Mouse (Mus musculus) kidney, postnatal 4 days (tissue): ENCODE measurements around the gene Olfr1040.
"Not testable (repeated sequence)": the region's sequence is repeated elsewhere in the genome, so short reads cannot be mapped to it uniquely, and the experiment has no call there.

Source experiments
- DNase-seq, 2 experiments: peaks; one replicate each; pipeline ENCODE4 v3.0.0; 2021; ENCODE audit warnings: mixed read lengths in 2 of 2

The Olfr1040 gene

DNA sequence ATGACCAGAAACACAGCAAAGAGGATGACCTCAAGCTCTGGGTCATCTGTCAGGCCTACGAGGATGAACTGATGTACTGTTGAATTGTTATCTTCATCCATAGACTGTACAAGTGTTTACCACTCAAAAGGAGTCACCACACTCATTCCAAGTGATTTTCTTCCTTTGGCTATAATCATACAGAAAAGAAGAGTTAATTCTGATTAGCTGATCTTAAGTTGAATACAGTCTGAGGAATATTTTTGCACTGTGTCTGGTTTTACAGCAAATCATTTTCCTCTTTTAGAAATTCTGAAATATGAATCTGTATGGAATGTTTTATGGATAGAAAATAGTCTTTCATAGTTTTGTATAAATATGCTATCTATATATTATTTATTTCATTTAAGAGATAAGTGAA is at the start of gene Olfr1040:
Gene Olfr1040 (minus strand): TSS at position 101 of the 400 bp plus-strand sequence.
- no peak for DNase-seq

DNA sequence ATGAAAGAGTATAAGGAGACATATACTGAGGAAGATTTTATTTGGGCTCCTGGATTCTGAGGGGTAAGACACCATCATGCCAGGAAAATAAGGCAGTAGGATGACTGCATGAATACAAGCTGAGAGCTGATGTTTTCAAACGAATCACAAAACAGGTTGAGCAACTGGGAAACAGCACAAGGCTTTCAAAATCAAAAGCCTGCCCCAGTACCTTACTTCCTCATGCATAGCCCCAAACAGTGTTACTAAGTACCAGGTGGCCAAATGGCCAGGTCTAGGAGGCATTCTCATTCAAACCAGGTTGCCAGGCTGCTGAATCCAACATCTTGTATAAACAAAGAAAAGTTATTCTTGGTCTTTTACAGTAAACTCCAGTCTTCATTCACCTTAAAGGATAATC is 49.3 kb upstream of the Olfr1040 start:
- DNase-seq: no peak

DNA sequence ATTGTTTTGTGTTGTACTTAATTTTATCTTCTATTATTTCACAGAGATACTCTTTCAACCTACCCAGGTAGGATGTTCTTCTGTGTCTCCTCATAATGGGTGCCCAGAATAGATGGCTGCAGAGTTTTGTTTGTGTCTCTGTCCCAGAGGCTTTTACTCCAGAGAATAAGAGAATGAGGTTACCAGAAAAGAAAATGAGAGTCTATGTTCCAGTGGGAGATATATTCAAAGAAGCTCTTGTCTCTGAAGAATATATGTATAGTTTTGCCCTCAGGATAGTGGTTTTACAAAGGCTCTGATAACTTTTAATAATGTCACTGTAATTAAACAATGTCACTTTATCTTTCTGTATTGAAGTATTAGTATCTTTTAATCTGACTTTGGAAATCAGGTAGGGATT is 39.1 kb upstream of the Olfr1040 start, which contains the start of gene Olfr52:
Gene Olfr52 (minus strand): TSS at position 101 of the 400 bp plus-strand sequence.
- no peak for DNase-seq

DNA sequence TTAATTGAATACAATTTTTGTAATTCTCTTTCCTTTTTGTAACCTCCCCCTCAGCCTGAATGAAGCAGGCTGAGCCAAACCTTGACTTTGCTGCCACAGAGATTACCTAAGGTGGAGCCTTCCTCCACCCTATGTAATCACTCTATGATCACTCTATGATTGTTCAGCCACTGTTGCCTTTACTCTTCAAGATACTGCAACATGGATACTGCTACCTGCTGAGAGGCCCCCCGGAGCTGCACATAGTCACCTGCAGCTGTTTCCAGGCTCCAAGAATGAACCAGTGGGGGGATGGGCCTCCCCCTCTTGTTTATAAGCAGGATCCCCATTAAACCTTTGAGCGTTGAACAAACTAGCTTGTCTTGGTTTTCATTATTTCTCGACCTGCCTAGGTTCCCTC is 33.4 kb upstream of the Olfr1040 start:
- no peak for DNase-seq

DNA sequence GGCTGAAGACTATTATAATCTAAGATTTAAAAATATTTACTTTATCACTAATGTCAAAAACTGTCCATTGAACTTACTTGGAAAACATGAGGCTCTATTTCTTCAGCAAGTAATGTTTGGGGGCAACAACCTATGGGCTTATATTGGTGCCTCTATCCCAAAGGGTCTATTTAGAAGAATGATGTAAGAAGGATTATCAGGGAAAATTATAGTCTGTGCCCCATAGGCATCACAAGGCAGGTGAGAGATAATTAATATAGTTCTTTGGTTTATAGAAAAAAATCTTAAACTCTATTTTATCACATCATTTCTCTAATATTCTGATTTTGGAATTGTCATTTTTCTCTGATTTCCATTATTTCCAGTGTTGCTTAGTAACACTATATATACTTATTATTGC is 31.2 kb upstream of the Olfr1040 start, which contains the start of gene Olfr1044:
Gene Olfr1044 (minus strand): TSS at position 101 of the 400 bp plus-strand sequence.
- DNase-seq: no peak

DNA sequence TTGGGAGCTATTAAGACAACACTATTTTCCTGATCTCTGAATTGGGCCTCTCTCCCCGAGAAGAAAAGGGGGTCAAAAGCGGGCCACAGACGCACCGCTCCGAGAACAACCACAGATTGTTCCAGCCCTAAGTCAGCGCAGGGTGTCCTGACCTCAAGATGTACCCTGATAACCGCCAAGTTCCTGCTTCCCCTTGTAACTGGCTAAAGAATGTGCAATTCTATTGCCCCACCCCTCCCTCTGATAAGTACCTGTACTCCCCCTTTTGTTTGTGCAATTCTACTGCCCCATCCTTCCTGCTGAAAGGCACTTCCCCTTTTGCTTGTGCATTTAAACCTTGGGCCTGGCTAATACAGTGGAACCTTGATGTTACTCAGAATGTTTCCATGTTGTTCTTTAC is 28.9 kb upstream of the Olfr1040 start:
- not testable (repeated sequence) for DNase-seq

DNA sequence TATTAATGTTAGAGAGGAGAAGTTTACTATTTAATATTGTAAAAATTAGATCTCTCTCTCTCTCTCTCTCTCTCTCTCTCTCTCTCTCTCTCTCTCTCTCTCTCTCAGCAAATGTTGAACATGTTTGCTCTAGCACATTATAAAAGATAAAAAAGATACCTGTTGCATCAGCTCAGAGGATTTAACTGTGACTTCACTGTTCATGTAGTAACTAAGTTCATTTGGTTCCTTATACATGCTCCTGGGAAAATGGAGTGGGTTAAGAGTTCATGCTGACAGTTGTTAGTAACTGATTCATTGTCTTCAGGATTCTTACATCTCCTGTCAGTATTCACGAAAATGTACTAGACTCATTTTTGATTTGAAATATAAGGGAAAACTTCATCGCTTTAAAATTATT is 20.9 kb upstream of the Olfr1040 start, which contains the start of gene Olfr1043:
Gene Olfr1043 (minus strand): TSS at position 101 of the 400 bp plus-strand sequence.
- no peak for DNase-seq

DNA sequence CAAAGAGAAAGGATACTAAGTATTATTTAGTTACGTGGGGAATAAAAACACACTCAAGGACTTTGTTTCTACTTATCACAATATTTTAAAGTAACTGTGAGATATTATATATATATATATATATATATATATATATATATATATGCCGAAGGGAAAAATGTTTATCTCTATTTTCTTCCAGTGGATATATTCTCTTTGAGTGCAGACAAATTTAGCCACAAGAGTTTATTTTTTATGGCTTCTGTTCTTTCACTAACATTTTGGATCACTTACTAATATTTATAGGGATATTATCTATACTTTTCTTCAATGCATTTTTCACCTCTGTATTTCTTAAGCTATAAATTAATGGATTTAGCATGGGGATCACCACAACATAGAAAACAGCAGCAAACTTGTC is 15.2 kb upstream of the Olfr1040 start, which contains the start of gene Olfr1042:
Gene Olfr1042 (minus strand): TSS at position 101 of the 400 bp plus-strand sequence.
- no peak for DNase-seq

DNA sequence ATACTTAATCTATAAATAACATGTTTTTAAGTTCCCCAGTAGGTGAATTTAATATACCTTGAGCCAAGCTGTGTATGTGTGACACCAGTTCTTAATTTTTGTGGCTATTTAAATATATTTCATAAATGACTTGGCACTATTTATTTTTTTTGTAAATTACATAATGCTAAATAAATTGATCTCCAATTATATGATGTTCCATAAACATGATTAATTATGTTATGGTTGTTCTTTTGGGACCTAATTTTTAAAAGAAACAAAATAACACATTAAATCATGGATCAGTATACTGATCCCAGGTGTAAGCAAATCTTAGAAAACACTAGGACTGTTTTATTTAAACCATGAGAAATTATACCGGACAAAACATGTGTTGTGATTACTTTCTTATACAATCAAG is 10.7 kb downstream of the Olfr1040 start, which contains the start of gene Olfr1039:
Gene Olfr1039 (minus strand): TSS at position 101 of the 400 bp plus-strand sequence.
- no peak for DNase-seq
